Mouse (Mus musculus) small intestine, adult 2 months (tissue): Measurements from ENCODE around the gene Sh3d19.

Experiments
- CTCF ChIP-seq: fragments of 200-500 bp; IDR thresholded peaks from 2 replicates; pipeline ENCODE4 v1.5.1; 2012; ENCODE audit warnings: low read depth, mild to moderate bottlenecking, control low read depth, inconsistent platforms, low read length, moderate library complexity, mixed read lengths; ENCODE audit not compliant: insufficient replicate concordance, insufficient read length; ENCODE audit errors: extremely low read depth
- POLR2A ChIP-seq: fragments of 200-500 bp; IDR thresholded peaks from 2 replicates; pipeline ENCODE4 v1.6.1; 2012; ENCODE audit warnings: low read depth, mild to moderate bottlenecking, control low read depth, inconsistent platforms, low read length, moderate library complexity

- TF ChIP-seq POLR2A (no peak), CTCF (peak; percentile 34; the same call in 1 of the 2 replicates)
Measured at GRCm38 (mm10) chr3:86069646-86070250, 98.8 kb downstream of the Sh3d19 start.
